Mouse (Mus musculus) cerebellum, adult (tissue): ENCODE results near the gene Cfap299.
"Not testable (repeated sequence)": the region's sequence is repeated elsewhere in the genome, so short reads cannot be mapped to it uniquely, and the experiment has no call there.

Experiments
- ATAC-seq: cut with Nextera tagmentation; 2 replicates; pipeline ENCODE4 v1.9.2; 2017; ENCODE audit warnings: mild to moderate bottlenecking, moderate library complexity, mixed read lengths; ENCODE audit not compliant: insufficient number of reproducible peaks, low FRiP score, low TSS enrichment

Cfap299 gene

GRCm38 (mm10) chr5:98520118-98520517 is 191.0 kb downstream of the Cfap299 start:
- no peak for ATAC-seq

- no peak for ATAC-seq
Measured at GRCm38 (mm10) chr5:98522270-98522977, 193.3 kb downstream of the Cfap299 start.

GRCm38 (mm10) chr5:98523050-98523449 is 193.9 kb downstream of the Cfap299 start:
- no peak for ATAC-seq

GRCm38 (mm10) chr5:98523783-98524182 is 194.7 kb downstream of the Cfap299 start:
- ATAC-seq: no peak

- ATAC-seq: no peak
Measured at GRCm38 (mm10) chr5:98541333-98541732, 212.2 kb downstream of the Cfap299 start.

- no peak for ATAC-seq
Measured at GRCm38 (mm10) chr5:98550285-98550684, 221.2 kb downstream of the Cfap299 start.

- no peak for ATAC-seq
Measured at GRCm38 (mm10) chr5:98550873-98551272, 221.8 kb downstream of the Cfap299 start.

- ATAC-seq: no peak
Measured at GRCm38 (mm10) chr5:98552395-98552794, 223.3 kb downstream of the Cfap299 start, which contains the start of gene Gm11111. Gene Gm11111 (plus strand): TSS chr5:98552695.

GRCm38 (mm10) chr5:98552811-98553601 is 223.9 kb downstream of the Cfap299 start:
- no peak for ATAC-seq

GRCm38 (mm10) chr5:98561301-98561700 is 232.2 kb downstream of the Cfap299 start:
- ATAC-seq: no peak

GRCm38 (mm10) chr5:98562806-98563205 is 233.7 kb downstream of the Cfap299 start:
- ATAC-seq: no peak

GRCm38 (mm10) chr5:98563801-98564200 is 234.7 kb downstream of the Cfap299 start:
- no peak for ATAC-seq

GRCm38 (mm10) chr5:98566461-98567193 is 237.5 kb downstream of the Cfap299 start:
- ATAC-seq: no peak

GRCm38 (mm10) chr5:98568481-98568880 is 239.4 kb downstream of the Cfap299 start:
- no peak for ATAC-seq

- no peak for ATAC-seq
Measured at GRCm38 (mm10) chr5:98569029-98569513, 240.0 kb downstream of the Cfap299 start.

- ATAC-seq: no peak
Measured at GRCm38 (mm10) chr5:98572392-98572791, 243.3 kb downstream of the Cfap299 start.

GRCm38 (mm10) chr5:98574711-98575470 is 245.8 kb downstream of the Cfap299 start:
- ATAC-seq: no peak

GRCm38 (mm10) chr5:98575471-98575834 is 246.3 kb downstream of the Cfap299 start:
- no peak for ATAC-seq

GRCm38 (mm10) chr5:98576538-98576937 is 247.4 kb downstream of the Cfap299 start:
- not testable (repeated sequence) for ATAC-seq

- ATAC-seq: no peak
Measured at GRCm38 (mm10) chr5:98578398-98578797, 249.3 kb downstream of the Cfap299 start.
